Mouse (Mus musculus) B cell, adult 2 months (primary cell): ENCODE data around the gene Klrd1.
A peak's percentile ranks its signal among the peaks of the same experiment; 100 is the strongest.
"Not testable (repeated sequence)": the region's sequence is repeated elsewhere in the genome, so short reads cannot be mapped to it uniquely, and the experiment has no call there.

Experiments
- DNase-seq, 2 experiments: peaks; one replicate each; pipeline ENCODE4 v3.0.0; 2022

Klrd1 gene

DNA sequence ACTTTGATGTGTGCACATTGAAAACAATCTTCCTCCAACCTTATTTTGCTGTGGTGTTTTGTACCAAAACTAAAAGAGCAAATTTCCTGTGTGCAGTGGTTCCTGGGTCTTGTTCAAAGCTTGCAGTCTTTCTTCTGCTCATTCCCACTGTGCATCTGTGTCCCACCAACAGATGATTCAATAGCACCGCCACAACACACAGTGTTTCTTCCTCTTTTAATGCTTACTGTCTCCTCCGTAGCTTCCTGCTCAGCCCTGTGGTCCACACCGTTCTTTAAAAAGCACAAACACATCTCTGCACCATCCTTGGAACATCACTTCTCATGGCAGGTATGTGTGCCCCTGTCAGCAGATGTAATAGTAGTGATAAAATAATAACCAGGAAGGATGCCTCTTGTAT is at the start of gene Klrd1:
Klrd1 (plus strand) TSS at position 275 of the 400 bp plus-strand sequence.
- DNase-seq: peak; percentile 12 to 20

DNA sequence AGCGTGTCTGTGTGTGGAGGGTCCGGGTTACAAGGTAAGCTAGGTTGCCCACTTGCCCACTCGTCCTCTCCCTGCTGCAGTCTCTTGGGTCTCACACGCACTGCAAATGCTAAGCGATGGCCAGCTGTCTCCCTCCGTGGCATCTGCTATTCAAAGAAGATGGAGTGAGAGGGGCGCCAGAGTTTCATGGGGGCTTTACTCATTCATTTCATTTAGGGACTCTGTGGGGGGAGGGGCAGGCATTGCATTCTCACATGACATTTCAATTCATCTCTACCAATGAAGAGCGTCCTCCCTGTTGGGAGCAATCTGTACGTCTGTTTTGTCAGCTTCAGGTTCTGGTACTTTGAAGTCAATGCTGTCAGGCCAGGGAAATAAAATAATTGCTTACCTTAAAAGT is 49.7 kb upstream of the Klrd1 start:
- no peak for DNase-seq

DNA sequence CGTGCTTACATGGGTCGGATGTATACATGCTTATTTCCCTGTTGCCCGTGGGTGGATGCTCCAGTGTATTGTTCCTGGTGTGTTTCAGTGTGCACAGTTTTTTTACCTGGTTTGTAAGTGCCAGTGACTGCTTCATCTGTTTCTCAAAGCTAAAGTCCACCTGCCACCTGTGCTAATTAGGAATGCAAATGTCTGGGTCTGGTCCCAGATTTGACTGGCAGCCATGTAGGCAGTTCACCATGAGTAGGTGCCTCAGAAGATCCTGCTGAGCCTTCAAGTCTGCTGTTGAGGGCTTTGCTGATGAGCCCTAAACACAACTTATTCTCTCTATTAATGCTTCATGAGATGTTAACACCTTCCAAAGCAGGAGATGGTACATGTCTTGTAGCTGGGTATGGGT is 49.0 kb upstream of the Klrd1 start:
- no peak for DNase-seq

DNA sequence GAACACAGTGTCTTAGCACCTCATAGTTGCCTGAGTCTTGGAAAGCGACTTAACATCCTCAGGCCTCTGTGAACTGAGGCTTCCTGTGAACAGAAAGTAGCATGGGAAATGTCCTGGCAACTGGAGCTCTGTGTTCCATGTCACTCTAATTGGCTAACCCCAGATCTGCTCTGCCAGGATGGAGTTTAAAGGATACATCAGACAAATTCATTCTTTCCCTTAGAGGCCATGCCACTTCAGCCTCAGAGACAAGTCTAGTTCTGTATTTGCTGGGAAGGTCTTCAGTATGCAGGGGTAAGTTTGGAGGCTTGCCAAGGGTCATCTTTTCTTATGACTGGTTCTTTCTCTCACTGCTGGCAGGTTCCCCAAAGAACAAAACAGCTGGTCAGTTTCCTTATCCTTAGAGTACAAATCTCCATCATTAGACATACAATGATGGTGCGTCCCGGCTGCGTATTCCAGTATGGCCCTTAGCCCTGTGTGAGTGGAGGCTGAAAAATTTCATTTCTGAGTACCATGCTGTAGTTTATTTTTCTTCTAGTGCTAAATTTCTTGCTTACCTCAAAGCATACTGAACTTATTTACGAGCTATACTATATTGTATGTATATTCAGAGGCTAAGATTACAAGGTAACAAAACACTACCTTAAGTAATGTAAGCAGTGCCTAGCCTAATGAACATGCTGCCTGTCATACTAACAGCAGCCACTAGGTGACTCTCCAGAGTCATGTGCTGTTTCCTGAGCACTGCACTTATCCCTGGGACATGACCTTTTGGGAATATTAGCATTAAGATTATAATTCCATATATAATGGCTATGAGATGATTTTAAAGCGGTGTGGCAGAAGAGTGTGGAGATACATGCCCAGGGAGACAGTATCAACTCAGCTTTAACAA is 47.6 kb upstream of the Klrd1 start:
- DNase-seq: peak; percentile 40 to 56

DNA sequence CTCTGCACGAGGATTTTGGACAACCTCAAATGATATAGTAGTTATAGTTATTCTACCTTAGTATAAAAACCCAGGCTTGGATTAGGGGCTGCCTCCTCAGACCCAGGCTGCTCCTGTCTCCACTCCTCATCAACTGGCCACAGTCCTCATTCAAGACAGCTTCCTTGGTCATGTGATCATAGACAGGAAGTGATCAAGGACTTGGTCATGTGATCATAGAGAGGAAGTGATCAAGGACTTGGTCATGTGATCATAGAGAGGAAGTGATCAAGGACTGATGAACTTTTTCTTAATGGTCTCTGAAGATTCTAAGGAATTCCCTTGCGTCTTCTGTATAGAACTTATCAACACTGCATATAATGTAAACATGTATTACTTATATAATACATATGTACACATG is 44.3 kb upstream of the Klrd1 start:
- no peak for DNase-seq

DNA sequence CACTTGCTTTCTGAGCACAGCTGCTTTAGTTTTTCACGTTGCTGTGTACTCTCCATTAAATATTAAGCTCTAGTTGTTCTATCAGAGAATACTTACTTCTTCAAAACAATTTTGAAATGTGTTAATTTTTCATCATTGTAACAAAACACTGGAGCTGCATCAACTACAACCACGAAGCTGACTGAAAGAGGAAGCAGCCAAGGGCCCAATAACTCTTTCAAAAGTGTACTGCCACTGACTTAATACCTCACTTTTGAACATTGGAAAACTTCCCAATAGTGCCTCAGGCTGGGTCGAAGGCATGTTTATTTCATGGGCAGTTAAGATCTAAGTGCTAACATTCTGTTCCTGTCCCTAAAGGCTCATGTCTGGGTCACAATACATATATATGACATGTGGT is 43.6 kb upstream of the Klrd1 start:
- DNase-seq: no peak

DNA sequence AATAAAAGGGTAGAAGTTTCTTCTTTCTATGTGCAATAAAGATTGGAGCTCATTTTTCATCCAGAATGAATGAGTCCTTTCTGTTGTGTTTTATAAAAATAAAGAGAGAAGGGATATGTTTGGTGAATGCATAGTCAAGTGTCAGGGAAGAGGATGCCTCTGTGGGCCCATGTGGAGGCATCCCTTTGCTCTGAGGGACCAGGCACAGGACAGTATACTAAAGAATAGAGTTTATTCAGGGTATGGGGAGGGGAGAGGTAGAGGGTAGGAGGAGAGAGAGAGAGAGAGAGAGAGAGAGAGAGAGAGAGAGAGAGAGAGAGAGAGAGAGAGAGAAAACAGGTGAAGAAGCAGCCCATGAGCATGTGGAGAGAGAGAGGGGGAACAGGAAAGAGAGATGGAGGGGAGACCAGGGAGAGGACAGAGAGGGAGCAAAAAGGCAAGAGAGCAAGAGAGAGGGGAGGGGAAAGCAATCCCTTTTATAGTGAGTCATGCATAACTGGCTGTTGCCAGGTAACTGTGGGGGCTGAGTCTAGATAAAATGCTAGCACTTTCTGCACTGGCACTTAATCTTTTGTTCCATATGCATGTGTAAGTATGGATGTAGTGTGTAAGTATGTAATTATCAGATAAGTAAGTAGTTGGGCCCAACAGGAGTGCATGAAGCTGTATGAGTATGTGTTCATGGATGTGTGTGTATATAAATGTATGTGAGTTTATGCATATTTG is 34.1 kb upstream of the Klrd1 start:
- no peak for DNase-seq

DNA sequence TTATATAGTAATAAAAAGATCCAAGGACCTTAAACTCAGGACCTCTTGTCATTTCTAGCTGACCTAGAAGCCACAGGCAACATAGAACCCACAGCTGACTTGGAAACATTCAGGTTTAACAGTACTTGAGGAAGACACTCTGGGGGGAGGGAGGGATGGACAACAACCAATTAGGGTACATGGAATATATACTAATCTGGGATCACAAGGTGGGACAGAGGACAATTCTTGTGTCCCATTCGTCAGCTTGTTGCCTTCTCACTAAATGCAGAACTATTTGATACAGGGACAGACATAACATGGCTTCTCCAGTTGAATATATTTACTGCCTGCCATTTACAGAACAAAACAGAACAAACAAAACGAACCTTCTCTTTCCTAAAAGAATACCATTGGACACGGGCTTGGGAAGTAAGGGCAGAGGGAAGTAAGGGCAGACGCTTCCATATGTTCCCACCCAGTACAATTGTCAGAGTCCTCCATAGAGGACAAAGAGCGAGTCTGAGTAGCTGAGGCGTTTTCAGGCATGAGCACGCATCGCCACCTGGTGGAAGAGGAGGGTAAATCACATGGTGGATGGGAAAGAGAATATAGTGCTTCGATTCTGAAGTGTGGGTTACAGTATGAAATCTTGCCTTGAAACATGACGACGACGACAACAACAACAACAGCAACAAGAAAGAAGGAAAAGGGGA is 32.5 kb upstream of the Klrd1 start:
- peak; percentile 78 for DNase-seq

DNA sequence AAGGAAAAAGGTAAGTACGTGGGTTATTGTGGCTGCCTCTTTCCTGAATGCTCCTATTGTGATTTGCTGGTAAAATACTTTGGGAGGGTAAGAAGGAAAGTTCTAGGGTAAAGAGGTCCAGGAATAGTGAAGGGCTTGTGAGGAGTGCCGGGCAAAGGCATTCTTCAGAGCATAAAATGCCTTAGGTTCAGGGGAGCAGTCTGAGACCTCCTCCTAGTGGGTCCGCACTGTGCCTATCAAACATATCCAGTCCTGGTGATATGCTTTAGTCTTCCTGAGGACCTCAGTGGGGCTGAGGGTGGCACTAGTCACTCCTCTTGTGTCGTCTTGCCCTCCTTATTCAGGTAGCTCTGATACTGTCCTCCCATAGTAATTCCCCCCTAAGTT is 31.9 kb upstream of the Klrd1 start:
- no peak for DNase-seq

DNA sequence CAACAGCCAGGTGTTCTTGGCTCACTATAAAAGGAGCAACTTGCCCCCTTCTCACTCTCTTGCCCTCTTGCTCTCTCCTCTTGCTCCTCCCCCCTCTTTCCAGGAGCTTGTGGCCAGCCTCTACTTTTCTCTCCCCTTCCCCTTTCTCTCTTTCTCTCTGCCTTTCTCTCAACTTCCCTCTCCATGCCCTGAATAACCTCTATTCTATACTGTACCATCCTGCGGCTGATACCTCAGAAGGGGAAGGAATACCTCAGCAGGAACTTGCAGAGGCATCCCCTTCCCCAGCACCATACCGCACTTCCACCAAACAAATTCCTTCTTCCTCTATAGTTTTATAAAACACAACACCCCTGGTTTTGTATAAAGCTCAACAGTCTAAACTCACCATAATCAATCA is 26.3 kb upstream of the Klrd1 start:
- no peak for DNase-seq

DNA sequence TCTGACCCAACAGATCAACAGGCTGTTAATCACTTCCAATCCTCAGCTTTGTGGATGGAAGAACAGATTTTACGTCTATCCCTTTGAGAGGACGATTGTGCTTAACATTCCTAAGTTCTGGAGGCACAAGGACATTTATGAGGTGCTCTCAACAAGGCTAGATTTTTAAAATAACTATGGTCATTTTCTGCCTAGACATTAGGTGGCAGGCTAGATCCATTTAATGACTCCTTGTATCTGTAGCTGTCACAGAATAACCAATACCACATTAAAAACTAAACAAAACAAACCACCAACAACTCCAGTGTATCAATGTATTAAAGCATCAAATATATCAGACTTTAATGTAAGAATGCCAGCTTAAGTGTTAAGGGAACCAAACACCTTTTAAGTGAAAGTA is 16.3 kb upstream of the Klrd1 start:
- peak in 1 of 2 experiments; percentile 21 for DNase-seq

DNA sequence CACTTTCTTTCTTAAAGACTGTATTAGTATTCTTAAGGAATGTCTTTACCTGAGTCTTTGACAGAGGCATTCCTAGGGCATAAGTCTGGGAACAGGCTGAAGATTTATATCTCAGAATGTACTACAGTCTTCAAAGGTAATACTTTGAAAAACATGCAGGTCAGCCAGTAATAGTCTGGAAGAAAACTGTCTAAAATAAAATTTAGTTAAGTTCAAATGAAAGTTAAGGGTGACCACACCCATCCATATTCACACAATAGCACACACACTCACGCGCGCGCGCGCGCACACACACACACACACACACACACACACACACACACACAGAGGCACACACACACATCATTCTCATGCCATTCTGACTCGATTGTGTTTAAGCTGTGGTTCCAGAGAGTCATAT is 14.0 kb upstream of the Klrd1 start, which contains the start of gene Klre1:
Klre1 (plus strand) TSS at position 301 of the 400 bp plus-strand sequence.
- DNase-seq: no peak

DNA sequence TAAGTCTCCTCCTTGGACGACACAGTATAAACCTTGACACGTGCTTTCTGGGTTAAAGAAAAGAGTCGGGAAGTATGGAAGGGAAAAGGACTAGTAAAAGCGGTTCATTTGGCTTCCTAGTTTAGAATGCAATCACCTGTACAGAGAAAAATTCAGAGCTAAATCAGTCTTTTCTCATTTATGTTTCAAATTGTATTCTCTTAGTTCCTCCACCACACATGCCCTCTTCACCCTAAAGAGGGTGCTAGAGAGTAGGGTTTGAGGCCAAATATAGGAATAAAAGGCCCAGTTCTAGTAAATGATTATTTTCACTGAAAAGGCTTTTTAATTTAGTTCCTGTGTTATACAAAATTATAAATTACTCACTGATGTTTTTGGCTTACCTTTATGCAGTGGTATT is 10.3 kb upstream of the Klrd1 start:
- DNase-seq: peak; percentile 37 to 46

DNA sequence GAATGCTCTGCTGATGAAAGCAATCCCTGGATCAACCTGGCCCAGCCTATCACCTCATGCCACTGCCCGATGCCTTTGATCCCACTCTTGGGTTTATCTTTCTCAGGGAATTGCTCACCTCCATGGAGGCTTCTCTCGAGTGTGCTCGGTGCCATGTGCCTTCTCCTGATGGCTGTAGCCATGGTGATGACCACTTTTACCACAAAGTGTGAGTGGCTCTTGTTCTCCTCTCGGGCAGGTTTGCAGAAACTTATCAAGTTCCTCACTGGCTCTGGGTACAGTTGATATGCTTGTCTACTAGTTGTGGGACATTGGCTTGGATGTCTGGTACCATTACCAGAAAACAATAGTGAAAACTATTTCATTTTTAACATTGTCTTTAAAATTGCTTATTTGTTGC is 9.7 kb upstream of the Klrd1 start:
- DNase-seq: no peak

DNA sequence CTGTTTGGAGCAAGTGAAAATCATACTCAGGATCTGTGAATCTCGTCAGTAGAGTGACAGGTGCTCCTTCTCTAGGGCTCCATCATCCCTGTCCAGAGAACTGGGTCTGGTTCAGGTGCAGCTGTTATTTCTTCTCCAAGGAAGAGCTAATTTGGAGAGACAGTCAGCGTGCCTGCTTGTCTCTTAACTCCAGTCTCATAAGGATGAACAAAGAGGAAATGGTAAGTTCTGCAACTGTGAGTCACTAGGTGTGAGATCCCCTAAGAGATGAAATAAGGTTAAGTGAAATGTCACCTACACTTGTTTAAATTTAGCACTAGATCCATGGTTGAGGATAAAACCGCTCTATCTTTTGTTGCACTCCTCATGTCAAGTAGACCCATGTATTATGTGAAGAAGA is 8.6 kb upstream of the Klrd1 start:
- DNase-seq: peak in 1 of 2 experiments; percentile 3

DNA sequence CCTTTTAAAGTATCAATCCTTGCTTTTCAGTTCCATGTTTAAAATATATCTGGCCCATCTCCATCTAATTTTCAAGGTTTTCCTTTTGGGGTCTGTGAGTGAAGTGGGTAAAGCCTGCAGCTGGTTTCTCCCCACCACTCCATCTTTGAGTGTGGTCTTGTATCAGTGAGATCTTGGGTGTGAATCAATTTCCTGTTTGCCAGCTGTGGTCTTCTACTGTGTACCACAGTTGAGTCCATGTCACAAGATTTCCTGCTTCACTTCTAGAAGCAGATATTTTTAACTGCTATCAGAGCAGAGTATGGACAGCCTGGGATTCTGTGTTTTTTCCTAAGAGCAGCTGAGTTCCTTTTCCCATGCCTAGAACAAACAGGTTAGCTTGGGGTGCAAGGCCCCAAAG is 16.8 kb downstream of the Klrd1 start:
- DNase-seq: no peak

DNA sequence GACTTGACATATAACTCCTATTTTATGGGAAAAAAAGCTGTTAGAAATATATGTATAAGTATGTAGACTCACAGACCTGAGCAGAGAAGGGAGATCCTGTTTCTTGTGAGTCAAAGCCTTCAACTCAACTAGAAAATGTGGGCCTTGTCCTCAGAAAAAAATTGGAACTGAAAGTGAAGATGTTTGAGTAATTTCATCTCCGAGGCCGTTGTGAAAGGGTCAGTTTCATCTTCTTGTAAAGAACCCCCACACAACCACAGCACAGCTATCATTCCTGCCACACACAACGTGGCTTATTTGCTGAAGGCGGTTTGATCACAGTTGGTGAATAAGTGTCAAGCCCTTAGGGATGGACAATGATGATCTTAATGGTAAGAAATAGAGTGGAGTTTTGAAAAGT is 32.2 kb downstream of the Klrd1 start, which contains the start of gene Klrk1:
Klrk1 (minus strand) TSS at position 130 of the 400 bp plus-strand sequence.
- no peak for DNase-seq

DNA sequence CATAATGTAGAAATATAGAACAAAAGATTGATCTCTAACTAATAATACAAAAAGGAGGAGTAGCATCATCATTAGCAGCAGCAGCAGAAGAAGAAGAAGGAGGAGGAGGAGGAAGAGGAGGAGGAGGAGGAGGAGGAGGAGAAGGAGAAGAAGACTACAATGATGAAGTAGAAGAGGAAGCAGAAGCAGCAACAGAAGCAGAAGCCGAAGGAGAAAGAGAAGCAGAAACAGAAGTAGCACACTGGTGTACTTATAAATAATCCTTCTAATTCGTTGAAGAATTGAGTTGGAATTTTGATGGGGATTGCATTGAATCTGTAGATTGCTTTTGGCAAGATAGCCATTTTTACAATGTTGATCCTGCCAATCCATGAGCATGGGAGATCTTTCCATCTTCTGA is 39.5 kb downstream of the Klrd1 start:
- DNase-seq: not testable (repeated sequence)

DNA sequence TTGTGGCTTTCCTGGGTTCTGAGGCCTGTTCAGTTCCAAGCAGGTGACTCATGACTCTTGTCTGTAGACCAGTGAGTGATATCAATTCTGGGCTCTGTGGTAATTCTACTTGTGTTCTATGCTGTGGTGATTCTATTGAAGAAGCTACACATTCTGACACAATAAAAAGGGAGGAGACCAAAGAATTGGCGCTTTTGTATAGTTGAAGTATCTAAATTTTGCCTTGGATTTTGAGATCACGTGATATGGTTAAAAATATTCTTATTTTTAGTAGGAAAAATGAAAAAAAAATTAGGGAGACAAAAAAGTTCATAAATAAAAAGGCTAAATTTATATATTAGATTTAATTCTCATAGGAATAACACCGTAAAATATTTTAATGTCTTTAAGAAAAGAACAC is 51.7 kb downstream of the Klrd1 start, which contains the start of gene Klrc3:
Klrc3 (minus strand) TSS at position 101 of the 400 bp plus-strand sequence.
- DNase-seq: not testable (repeated sequence)

DNA sequence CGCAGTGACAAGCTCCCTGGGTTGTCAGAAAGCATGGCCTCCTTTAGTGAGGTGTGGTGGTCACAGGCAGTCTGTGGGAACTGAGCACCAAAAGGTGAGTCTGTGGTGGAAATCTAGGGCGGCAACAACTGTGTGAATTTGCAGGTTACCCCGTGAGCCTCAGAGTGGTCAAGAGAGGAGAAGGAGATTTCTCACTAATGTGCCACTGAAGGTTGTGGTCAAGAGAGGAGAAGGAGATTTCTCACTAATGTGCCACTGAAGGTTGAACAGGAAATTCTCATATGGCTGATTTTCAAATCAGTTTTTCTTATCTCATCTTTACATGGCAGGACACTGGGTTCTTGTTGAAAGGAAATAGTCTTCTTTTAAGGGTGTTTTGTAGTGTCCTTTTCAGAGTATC is 52.5 kb downstream of the Klrd1 start:
- DNase-seq: not testable (repeated sequence)
